Mouse (Mus musculus) liver, embryonic 14.5 days (tissue): ENCODE data around the gene Homer2.

Experiments used
- CTCF ChIP-seq: IDR thresholded peaks from 2 replicates; pipeline ENCODE4 v1.5.1; 2016; ENCODE audit warnings: antibody characterized with exemption, low read depth, control low read depth
- EP300 ChIP-seq: IDR thresholded peaks from 2 replicates; pipeline ENCODE4 v1.6.1; 2016; ENCODE audit warnings: antibody characterized with exemption, low read depth

GRCm38 (mm10) chr7:81688378-81688777 is 18.9 kb downstream of the Homer2 start:
- no peak for TF ChIP-seq EP300
- TF ChIP-seq CTCF = no peak
